Mouse (Mus musculus) 416B (cell line): ENCODE data around the gene Cyp2j12.
"Not testable (repeated sequence)": the region's sequence is repeated elsewhere in the genome, so short reads cannot be mapped to it uniquely, and the experiment has no call there.

Experiments
- DNase-seq: peaks from one replicate; pipeline ENCODE4 v3.0.0; 2011; ENCODE audit warnings: low read depth

Gene Cyp2j12

GRCm38 (mm10) chr4:96140732-96141467 lies at the start of gene Cyp2j12:
Gene Cyp2j12 (minus strand): TSS chr4:96141152.
- DNase-seq: no peak

- not testable (repeated sequence) for DNase-seq
Measured at GRCm38 (mm10) chr4:96189321-96189720, 48.4 kb upstream of the Cyp2j12 start.

- not testable (repeated sequence) for DNase-seq
Measured at GRCm38 (mm10) chr4:96188671-96189070, 47.7 kb upstream of the Cyp2j12 start.

- not testable (repeated sequence) for DNase-seq
Measured at GRCm38 (mm10) chr4:96188146-96188545, 47.2 kb upstream of the Cyp2j12 start.

- DNase-seq: not testable (repeated sequence)
Measured at GRCm38 (mm10) chr4:96184716-96185115, 43.8 kb upstream of the Cyp2j12 start.

- no peak for DNase-seq
Measured at GRCm38 (mm10) chr4:96162839-96163238, 21.9 kb upstream of the Cyp2j12 start.

GRCm38 (mm10) chr4:96161575-96161974 lies 20.6 kb upstream of the Cyp2j12 start:
- no peak for DNase-seq

- no peak for DNase-seq
Measured at GRCm38 (mm10) chr4:96139226-96139625, 1.7 kb downstream of the Cyp2j12 start.

- no peak for DNase-seq
Measured at GRCm38 (mm10) chr4:96134246-96134645, 6.7 kb downstream of the Cyp2j12 start.

GRCm38 (mm10) chr4:96096841-96097240 lies 44.1 kb downstream of the Cyp2j12 start:
- no peak for DNase-seq

- DNase-seq: peak; percentile 1
Measured at GRCm38 (mm10) chr4:96091869-96092268, 49.1 kb downstream of the Cyp2j12 start.

- DNase-seq: not testable (repeated sequence)
Measured at GRCm38 (mm10) chr4:96089356-96090048, 51.5 kb downstream of the Cyp2j12 start.

GRCm38 (mm10) chr4:96078308-96078707 lies 62.6 kb downstream of the Cyp2j12 start:
- no peak for DNase-seq

- no peak for DNase-seq
Measured at GRCm38 (mm10) chr4:96077261-96078125, 63.5 kb downstream of the Cyp2j12 start, which contains the start of gene Cyp2j13. Gene Cyp2j13 (minus strand): TSS chr4:96077546.

GRCm38 (mm10) chr4:96062045-96062444 lies 78.9 kb downstream of the Cyp2j12 start:
- DNase-seq: no peak

GRCm38 (mm10) chr4:96060106-96060505 lies 80.8 kb downstream of the Cyp2j12 start:
- no peak for DNase-seq
